ENCODE assay signal across 9 mouse cellular contexts in the genomic region with DNA sequence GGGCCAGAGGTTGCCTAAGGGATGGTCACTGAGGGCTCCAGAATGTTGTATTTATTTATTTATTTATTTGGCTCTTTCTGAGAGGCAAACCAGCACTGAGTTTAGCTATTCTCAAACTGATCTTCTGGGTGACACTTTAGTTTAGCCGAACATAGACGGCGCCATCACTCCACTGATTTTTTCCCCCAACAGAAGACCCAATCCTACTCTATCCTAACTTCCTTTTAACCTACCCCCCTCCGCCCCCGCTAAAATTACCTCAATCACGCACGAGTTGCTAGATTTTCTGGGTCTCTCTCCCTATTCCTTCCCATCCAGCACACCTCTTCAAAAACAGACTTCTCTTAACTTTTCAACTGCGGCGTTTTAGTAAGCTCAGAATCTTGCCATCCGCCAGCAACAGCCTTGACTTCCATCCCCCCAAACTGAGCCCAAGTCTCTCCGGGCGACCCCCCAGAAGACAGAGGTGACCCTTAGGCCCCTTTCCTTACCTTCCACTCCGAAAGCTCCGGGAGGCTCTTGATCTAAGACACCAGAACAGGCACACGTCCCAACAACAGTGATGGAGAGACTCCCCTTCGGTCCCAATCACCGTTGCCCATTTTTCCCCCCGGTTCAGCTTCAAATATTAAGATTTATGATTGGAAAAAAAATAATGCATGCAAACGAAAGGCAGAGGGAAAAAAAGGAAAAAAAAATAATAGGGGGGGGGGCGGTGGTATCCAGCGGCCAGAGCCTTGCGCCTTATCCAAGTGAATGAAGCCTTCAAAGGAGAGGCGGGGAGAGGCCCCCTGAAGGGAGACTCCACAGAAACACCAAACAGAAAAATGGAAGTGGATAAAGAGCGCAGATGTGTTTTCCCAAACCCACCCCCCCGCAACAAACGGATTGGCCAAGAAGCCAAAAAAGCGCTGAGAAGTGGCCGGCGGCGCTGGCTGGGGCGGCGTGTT. TPM values are rescaled to one million over a fixed set of nuclear protein-coding genes. Genes with fewer than 3 reads are reported as not detected.
DNase-seq lines count a peak whose midpoint lies in the region; ATAC-seq and TF ChIP-seq lines count a peak whose summit lies in the region.
"Had no signal": no experiment of that assay in that cellular context is flagged by ENCODE, and none has a peak within 500 bp of the region (broad histone marks: within the 10 kb centered on the region; RNA-seq: fewer than 3 reads in every experiment).

Adgrb3 (minus strand) TSS at position 737 of the 950 bp plus-strand sequence.

- 7% methylated on average over 29 of the region's 32 CpGs for WGBS in heart, postnatal 0 days
- WGBS in intestine, embryonic 15.5 days: 5% methylated on average over 31 of the region's 32 CpGs
- WGBS in liver, embryonic 15.5 days (ENCODE audit: insufficient replicate concordance): 6% methylated on average over 32 of the region's 32 CpGs
- WGBS in stomach, embryonic 15.5 days: 5% methylated on average over 31 of the region's 32 CpGs

- peaks cover 37% of the 10 kb centered on the region for H3K27me3 ChIP-seq in heart, postnatal 0 days (ENCODE audit: control insufficient read depth, insufficient read depth, low read length)
- peaks cover 17% of the 10 kb centered on the region for H3K27me3 ChIP-seq in intestine, embryonic 15.5 days (replicated peaks)
- peaks cover 39% of the 10 kb centered on the region for H3K27me3 ChIP-seq in liver, embryonic 15.5 days
- H3K27me3 ChIP-seq in stomach, embryonic 15.5 days (replicated peaks): peaks cover 19% of the 10 kb centered on the region

- H3K9ac ChIP-seq in heart, postnatal 0 days (replicated peaks; ENCODE audit: low read depth, low read length): 0 out of 2 replicates have a peak within 1 kb of the TSS, but pooled peaks have one; percentile 15
- peak within 1 kb of the TSS; percentile 37 for H3K9ac ChIP-seq in intestine, embryonic 15.5 days
- H3K9ac ChIP-seq in liver, embryonic 15.5 days: no peak within 1 kb of the TSS
- no peak within 1 kb of the TSS for H3K9ac ChIP-seq in stomach, embryonic 15.5 days

- TF ChIP-seq EP300 in heart, postnatal 0 days (IDR thresholded peaks at IDR 0.05; ENCODE audit: low read depth): no peak

- H3K9me3 ChIP-seq in heart, postnatal 0 days (replicated peaks; ENCODE audit: control insufficient read depth, low read length): no peaks in the 10 kb centered on the region
- H3K9me3 ChIP-seq in intestine, embryonic 15.5 days: no peaks in the 10 kb centered on the region
- H3K9me3 ChIP-seq in liver, embryonic 15.5 days (replicated peaks): no peaks in the 10 kb centered on the region
- H3K9me3 ChIP-seq in stomach, embryonic 15.5 days: no peaks in the 10 kb centered on the region

- intact Hi-C loops in heart, postnatal 14 days (cut with DNase I): no loop called here

- H3K4me3 ChIP-seq in heart, postnatal 0 days (ENCODE audit: low read depth, low read length): peak within 1 kb of the TSS; percentile 51
- H3K4me3 ChIP-seq in intestine, embryonic 15.5 days (replicated peaks): peak within 1 kb of the TSS; percentile 53
- peak within 1 kb of the TSS; percentile 29 for H3K4me3 ChIP-seq in liver, embryonic 15.5 days (replicated peaks)
- peak within 1 kb of the TSS; percentile 55 for H3K4me3 ChIP-seq in stomach, embryonic 15.5 days (replicated peaks)

- DNase-seq in heart, postnatal 0 days (ENCODE audit: low spot score): no peak
- no peak for DNase-seq in heart, postnatal 14 days
- peak; percentile 48 for DNase-seq in embryo, embryonic 10.5 days (ENCODE audit: low spot score)
- DNase-seq in thymus, adult 18-20 months: no peak

- no peak within 1 kb of the TSS for H3K27ac ChIP-seq in heart, postnatal 0 days (ENCODE audit: low read depth)
- H3K27ac ChIP-seq in intestine, embryonic 15.5 days: no peak within 1 kb of the TSS
- H3K27ac ChIP-seq in liver, embryonic 15.5 days (replicated peaks): no peak within 1 kb of the TSS
- no peak within 1 kb of the TSS for H3K27ac ChIP-seq in stomach, embryonic 15.5 days

- no peak for ATAC-seq in heart, postnatal 0 days (ENCODE audit: insufficient read depth, low read depth)
- 0 out of 2 replicates have a peak, but pooled peaks have one; percentile 24 for ATAC-seq in intestine, embryonic 15.5 days
- ATAC-seq in liver, embryonic 15.5 days (ENCODE audit: insufficient read depth): no peak
- ATAC-seq in stomach, embryonic 15.5 days (ENCODE audit: insufficient read depth, low FRiP score, low read depth): no peak
- no peak for ATAC-seq in megakaryocyte-erythroid progenitor cell, adult 5-6 weeks (replicated peaks; ENCODE audit: low FRiP score, low TSS enrichment, poor library complexity, severe bottlenecking)

- no peak for TF ChIP-seq CTCF in heart, postnatal 0 days (IDR thresholded peaks at IDR 0.05; ENCODE audit: low read depth)

- H3K4me1 ChIP-seq in heart, postnatal 0 days (ENCODE audit: control insufficient read depth, insufficient read depth): peaks cover 5% of the 10 kb centered on the region; the same call in 1 of the 2 replicates
- no peaks in the 10 kb centered on the region for H3K4me1 ChIP-seq in intestine, embryonic 15.5 days (replicated peaks)
- no peaks in the 10 kb centered on the region for H3K4me1 ChIP-seq in liver, embryonic 15.5 days (replicated peaks)
- no peaks in the 10 kb centered on the region for H3K4me1 ChIP-seq in stomach, embryonic 15.5 days

- peak within 1 kb of the TSS; percentile 91 for H3K4me2 ChIP-seq in heart, postnatal 0 days (ENCODE audit: low read depth, low read length)
- peak within 1 kb of the TSS; percentile 85 for H3K4me2 ChIP-seq in intestine, embryonic 15.5 days (replicated peaks)
- peak within 1 kb of the TSS; percentile 51 for H3K4me2 ChIP-seq in liver, embryonic 15.5 days
- peak within 1 kb of the TSS; percentile 77 for H3K4me2 ChIP-seq in stomach, embryonic 15.5 days

- no peaks in the 10 kb centered on the region for H3K36me3 ChIP-seq in heart, postnatal 0 days (replicated peaks; ENCODE audit: control insufficient read depth, insufficient read depth, low read length)
- no peaks in the 10 kb centered on the region for H3K36me3 ChIP-seq in intestine, embryonic 15.5 days
- no peaks in the 10 kb centered on the region for H3K36me3 ChIP-seq in liver, embryonic 15.5 days (replicated peaks)
- H3K36me3 ChIP-seq in stomach, embryonic 15.5 days: no peaks in the 10 kb centered on the region
- H3K36me3 ChIP-seq: G1E had no signal

RNA-seq across cellular contexts. Expression of gene Adgrb3, which starts in this region (rescaled TPM):
- total RNA-seq in heart, postnatal 0 days (2014; rRNA removed; ENCODE audit: low replicate concordance): 2.9 TPM in 1 of 2 replicates, not detected in the other
- 0.07 and 0.10 TPM in 2 replicates for polyA plus RNA-seq in heart, postnatal 0 days (2015; fragmentation: Nextera tagmentation; extraction: Ambion mirVana)
- under 1 TPM in 1 of 2 experiments, not detected in 1; 0.07 TPM for total RNA-seq in heart, postnatal 14 days (2021)
- polyA plus RNA-seq in intestine, embryonic 15.5 days (2015; fragmentation: Nextera tagmentation; extraction: Ambion mirVana): 2.8 and 3.0 TPM in 2 replicates
- 0.06 and 0.07 TPM in 2 replicates for polyA plus RNA-seq in liver, embryonic 15.5 days (2015; fragmentation: Nextera tagmentation; extraction: Ambion mirVana)
- 3.4 and 4.0 TPM in 2 replicates for polyA plus RNA-seq in stomach, embryonic 15.5 days (2015; fragmentation: Nextera tagmentation; extraction: Ambion mirVana)
- not detected in 2 replicates for total RNA-seq in megakaryocyte-erythroid progenitor cell, adult 5-6 weeks (2014; fragmentation: Nextera tagmentation)
- not detected in 2 replicates for total RNA-seq in megakaryocyte-erythroid progenitor cell, adult 5-6 weeks (2017)
- polyA plus RNA-seq: G1E had no signal

Comparison
In these comparisons a context has a peak if more than half of its experiments do, and no peak if none do; other contexts are left out.
1. H3K9ac ChIP-seq: peak in heart, postnatal 0 days (single experiment) and intestine, embryonic 15.5 days (single experiment); none in liver, embryonic 15.5 days (single experiment) and stomach, embryonic 15.5 days (single experiment).
2. Peak in every context shown above with its lines, with median percentiles within 50 percentile points of each other: H3K4me2 ChIP-seq and H3K4me3 ChIP-seq.